Mouse (Mus musculus): ENCODE results near the gene Ptk7.
A peak's percentile ranks its signal among the peaks of the same experiment; 100 is the strongest.

Gene Ptk7

GRCm38 (mm10) chr17:46605987-46606386 lies 23.3 kb downstream of the Ptk7 start:
- Histone ChIP-seq H3K36me3 (ENCODE audit: insufficient read depth, low read length) (no peaks in the 10 kb centered on the region), H3K4me1 (replicated peaks; ENCODE audit: low read depth, low read length) (peaks cover 79% of the 10 kb centered on the region), H3K9me3 (ENCODE audit: low read length) (no peaks in the 10 kb centered on the region), H3K4me3 (replicated peaks; ENCODE audit: low read length) (no peak overlapping the region), H3K27me3 (ENCODE audit: insufficient read depth, low read length) (no peaks in the 10 kb centered on the region)
- TF ChIP-seq POU5F1 (IDR thresholded peaks at IDR 0.05; ENCODE audit: borderline replicate concordance, low read length), result no peak
- no peak for TF ChIP-seq NANOG (IDR thresholded peaks at IDR 0.05; ENCODE audit: borderline replicate concordance, low read length)
- no peak for TF ChIP-seq CTCF (conservative IDR thresholded peaks at IDR 0.05; ENCODE audit: low read length)

GRCm38 (mm10) chr17:46605126-46605525 lies 24.2 kb downstream of the Ptk7 start:
- H3K27me3 ChIP-seq (ENCODE audit: insufficient read depth, low read length), result no peaks in the 10 kb centered on the region
- no peak overlapping the region for H3K4me3 ChIP-seq (replicated peaks; ENCODE audit: low read length)
- TF ChIP-seq POU5F1 (IDR thresholded peaks at IDR 0.05; ENCODE audit: borderline replicate concordance, low read length) (no peak), NANOG (IDR thresholded peaks at IDR 0.05; ENCODE audit: borderline replicate concordance, low read length) (no peak), CTCF (conservative IDR thresholded peaks at IDR 0.05; ENCODE audit: low read length) (no peak)
- peaks cover 75% of the 10 kb centered on the region for H3K4me1 ChIP-seq (replicated peaks; ENCODE audit: low read depth, low read length)
- no peaks in the 10 kb centered on the region for H3K36me3 ChIP-seq (ENCODE audit: insufficient read depth, low read length)
- no peaks in the 10 kb centered on the region for H3K9me3 ChIP-seq (ENCODE audit: low read length)

GRCm38 (mm10) chr17:46603229-46603628 lies 26.1 kb downstream of the Ptk7 start:
- Histone ChIP-seq H3K4me1 (replicated peaks; ENCODE audit: low read depth, low read length) (peaks cover 71% of the 10 kb centered on the region), H3K36me3 (ENCODE audit: insufficient read depth, low read length) (no peaks in the 10 kb centered on the region; the same call in 1 of the 2 replicates), H3K9me3 (ENCODE audit: low read length) (no peaks in the 10 kb centered on the region), H3K27me3 (ENCODE audit: insufficient read depth, low read length) (no peaks in the 10 kb centered on the region), H3K4me3 (replicated peaks; ENCODE audit: low read length) (no peak overlapping the region)
- no peak for TF ChIP-seq CTCF (conservative IDR thresholded peaks at IDR 0.05; ENCODE audit: low read length)
- no peak for TF ChIP-seq POU5F1 (IDR thresholded peaks at IDR 0.05; ENCODE audit: borderline replicate concordance, low read length)
- no peak for TF ChIP-seq NANOG (IDR thresholded peaks at IDR 0.05; ENCODE audit: borderline replicate concordance, low read length)

- no peak for TF ChIP-seq NANOG (IDR thresholded peaks at IDR 0.05; ENCODE audit: borderline replicate concordance, low read length)
- Histone ChIP-seq H3K27me3 (ENCODE audit: insufficient read depth, low read length) (no peaks in the 10 kb centered on the region), H3K4me3 (replicated peaks; ENCODE audit: low read length) (peak overlapping the region; percentile 13; the same call in 1 of the 2 replicates), H3K36me3 (ENCODE audit: insufficient read depth, low read length) (peaks cover 4% of the 10 kb centered on the region), H3K4me1 (replicated peaks; ENCODE audit: low read depth, low read length) (peaks cover 71% of the 10 kb centered on the region), H3K9me3 (ENCODE audit: low read length) (no peaks in the 10 kb centered on the region)
Measured at GRCm38 (mm10) chr17:46602212-46602611, 27.1 kb downstream of the Ptk7 start.

GRCm38 (mm10) chr17:46600569-46600968 lies 28.7 kb downstream of the Ptk7 start:
- no peak overlapping the region for H3K4me3 ChIP-seq (replicated peaks; ENCODE audit: low read length)
- H3K27me3 ChIP-seq (ENCODE audit: insufficient read depth, low read length), result no peaks in the 10 kb centered on the region
- H3K4me1 ChIP-seq (replicated peaks; ENCODE audit: low read depth, low read length), result peaks cover 69% of the 10 kb centered on the region
- H3K36me3 ChIP-seq (ENCODE audit: insufficient read depth, low read length), result peaks cover 4% of the 10 kb centered on the region
- H3K9me3 ChIP-seq (ENCODE audit: low read length), result no peaks in the 10 kb centered on the region
- TF ChIP-seq POU5F1 (IDR thresholded peaks at IDR 0.05; ENCODE audit: borderline replicate concordance, low read length), result no peak
- peak; percentile 43 for TF ChIP-seq CTCF (conservative IDR thresholded peaks at IDR 0.05; ENCODE audit: low read length)
- TF ChIP-seq NANOG (IDR thresholded peaks at IDR 0.05; ENCODE audit: borderline replicate concordance, low read length), result no peak

GRCm38 (mm10) chr17:46598963-46599362 lies 30.3 kb downstream of the Ptk7 start:
- Histone ChIP-seq H3K36me3 (ENCODE audit: insufficient read depth, low read length) (peaks cover 4% of the 10 kb centered on the region), H3K9me3 (ENCODE audit: low read length) (no peaks in the 10 kb centered on the region), H3K4me3 (replicated peaks; ENCODE audit: low read length) (no peak overlapping the region), H3K4me1 (replicated peaks; ENCODE audit: low read depth, low read length) (peaks cover 72% of the 10 kb centered on the region), H3K27me3 (ENCODE audit: insufficient read depth, low read length) (no peaks in the 10 kb centered on the region)
- TF ChIP-seq NANOG (IDR thresholded peaks at IDR 0.05; ENCODE audit: borderline replicate concordance, low read length), result no peak
- TF ChIP-seq POU5F1 (IDR thresholded peaks at IDR 0.05; ENCODE audit: borderline replicate concordance, low read length), result no peak
- TF ChIP-seq CTCF (conservative IDR thresholded peaks at IDR 0.05; ENCODE audit: low read length), result no peak

GRCm38 (mm10) chr17:46597956-46598355 lies 31.3 kb downstream of the Ptk7 start:
- Histone ChIP-seq H3K4me1 (replicated peaks; ENCODE audit: low read depth, low read length) (peaks cover 78% of the 10 kb centered on the region), H3K9me3 (ENCODE audit: low read length) (no peaks in the 10 kb centered on the region), H3K4me3 (replicated peaks; ENCODE audit: low read length) (no peak overlapping the region), H3K36me3 (ENCODE audit: insufficient read depth, low read length) (peaks cover 4% of the 10 kb centered on the region), H3K27me3 (ENCODE audit: insufficient read depth, low read length) (no peaks in the 10 kb centered on the region)
- TF ChIP-seq NANOG (IDR thresholded peaks at IDR 0.05; ENCODE audit: borderline replicate concordance, low read length) (no peak), POU5F1 (IDR thresholded peaks at IDR 0.05; ENCODE audit: borderline replicate concordance, low read length) (no peak), CTCF (conservative IDR thresholded peaks at IDR 0.05; ENCODE audit: low read length) (no peak)

- peak overlapping the region; percentile 29 for H3K4me3 ChIP-seq (replicated peaks; ENCODE audit: low read length)
- H3K4me1 ChIP-seq (replicated peaks; ENCODE audit: low read depth, low read length), result peaks cover 72% of the 10 kb centered on the region
- H3K9me3 ChIP-seq (ENCODE audit: low read length), result no peaks in the 10 kb centered on the region
- H3K36me3 ChIP-seq (ENCODE audit: insufficient read depth, low read length), result peaks cover 12% of the 10 kb centered on the region
- TF ChIP-seq CTCF (conservative IDR thresholded peaks at IDR 0.05; ENCODE audit: low read length) (no peak), NANOG (IDR thresholded peaks at IDR 0.05; ENCODE audit: borderline replicate concordance, low read length) (no peak), POU5F1 (IDR thresholded peaks at IDR 0.05; ENCODE audit: borderline replicate concordance, low read length) (no peak)
- no peaks in the 10 kb centered on the region for H3K27me3 ChIP-seq (ENCODE audit: insufficient read depth, low read length)
Measured at GRCm38 (mm10) chr17:46595336-46595735, 34.0 kb downstream of the Ptk7 start.

GRCm38 (mm10) chr17:46594606-46595005 lies 34.7 kb downstream of the Ptk7 start:
- Histone ChIP-seq H3K4me3 (replicated peaks; ENCODE audit: low read length) (peak overlapping the region; percentile 29), H3K4me1 (replicated peaks; ENCODE audit: low read depth, low read length) (peaks cover 69% of the 10 kb centered on the region), H3K27me3 (ENCODE audit: insufficient read depth, low read length) (no peaks in the 10 kb centered on the region), H3K36me3 (ENCODE audit: insufficient read depth, low read length) (peaks cover 19% of the 10 kb centered on the region), H3K9me3 (ENCODE audit: low read length) (no peaks in the 10 kb centered on the region)
- TF ChIP-seq NANOG (IDR thresholded peaks at IDR 0.05; ENCODE audit: borderline replicate concordance, low read length) (no peak), POU5F1 (IDR thresholded peaks at IDR 0.05; ENCODE audit: borderline replicate concordance, low read length) (no peak), CTCF (conservative IDR thresholded peaks at IDR 0.05; ENCODE audit: low read length) (no peak)
